Mouse (Mus musculus) liver, embryonic 11.5 days (tissue): ENCODE data around the gene Bhmt2. TPM values are rescaled to one million over a fixed set of nuclear protein-coding genes. Genes with fewer than 3 reads are reported as not detected.

Experiments used
- ATAC-seq: fragments of 200-750 bp; cut with Nextera tagmentation; replicated peaks from 2 replicates; pipeline ENCODE4 v1.8.0; 2017; ENCODE audit warnings: moderate number of reproducible peaks, mild to moderate bottlenecking, moderate TSS enrichment, moderate library complexity; ENCODE audit not compliant: low FRiP score
- DNase-seq: peaks from one replicate; pipeline ENCODE4 v3.0.0-alpha.2; 2017; ENCODE audit warnings: low spot score
- H3K27ac ChIP-seq: fragments of 300-500 bp; sonication (generic); 2 replicates; pipeline ENCODE4 v1.5.1; 2014; ENCODE audit warnings: mild to moderate bottlenecking, low read depth, low read length, control low read depth
- H3K27me3 ChIP-seq: fragments of 300-500 bp; sonication (generic); replicated peaks from 2 replicates; pipeline ENCODE4 v1.6.1; 2014; ENCODE audit warnings: low read length, mixed read lengths; ENCODE audit not compliant: control insufficient read depth, insufficient read depth
- H3K36me3 ChIP-seq: fragments of 300-500 bp; sonication (generic); 2 replicates; pipeline ENCODE4 v1.6.1; 2014; ENCODE audit warnings: mild to moderate bottlenecking, low read length, moderate library complexity, mixed read lengths; ENCODE audit not compliant: control insufficient read depth, insufficient read depth
- H3K4me1 ChIP-seq: fragments of 300-500 bp; sonication (generic); replicated peaks from 2 replicates; pipeline ENCODE4 v1.6.1; 2014; ENCODE audit warnings: low read length, mixed read lengths; ENCODE audit not compliant: control insufficient read depth, insufficient read depth
- H3K4me2 ChIP-seq: fragments of 300-500 bp; sonication (generic); 2 replicates; pipeline ENCODE4 v1.6.1; 2014; ENCODE audit warnings: mild to moderate bottlenecking, control low read depth, moderate library complexity
- H3K4me3 ChIP-seq: fragments of 300-500 bp; sonication (generic); 2 replicates; pipeline ENCODE4 v1.5.1; 2014; ENCODE audit warnings: low read depth, low read length, control low read depth
- H3K9ac ChIP-seq: fragments of 300-500 bp; sonication (generic); 2 replicates; pipeline ENCODE4 v1.6.1; 2014; ENCODE audit warnings: low read depth, low read length, control low read depth
- H3K9me3 ChIP-seq: fragments of 300-500 bp; sonication (generic); 2 replicates; pipeline ENCODE4 v1.6.1; 2016; ENCODE audit warnings: low read length, inconsistent platforms, mixed read lengths; ENCODE audit not compliant: control insufficient read depth
- WGBS: fragments of 180-500 bp; shearing (Covaris S2); extraction: QIAGEN DNeasy Blood & Tissue Kit; methylation state at CpG from one replicate; pipeline ENCODE4 v1.1.7; 2014; 5-methylcytosine and 5-hydroxymethylcytosine counted together
- polyA plus RNA-seq: library from polyadenylated mRNA; unstranded; fragments of >200 nt; fragmentation: Nextera tagmentation; extraction: Ambion mirVana; gene quantifications from 2 replicates; pipeline ENCODE4 v1.2.1, GENCODE M21; 2014

The Bhmt2 gene
- polyA plus RNA-seq: 7.1 and 8.2 TPM in 2 replicates

GRCm38 (mm10) chr13:93674131-93674561 is at the start of gene Bhmt2, which contains the start of gene Dmgdh:
Bhmt2 (minus strand) TSS chr13:93674302.
Dmgdh (plus strand) TSS chr13:93674433.
- Histone ChIP-seq H3K36me3 (no peaks in the 10 kb centered on the region), H3K4me1 (no peaks in the 10 kb centered on the region), H3K4me2 (peak within 1 kb of the TSS; percentile 42), H3K27me3 (peaks cover 15% of the 10 kb centered on the region), H3K4me3 (peak within 1 kb of the TSS; percentile 36), H3K27ac (no peak within 1 kb of the TSS), H3K9me3 (no peaks in the 10 kb centered on the region), H3K9ac (no peak within 1 kb of the TSS; the same call in 1 of the 2 replicates)
- no peak for DNase-seq
- peak; percentile 54; the same call in 1 of the 2 replicates for ATAC-seq
- WGBS: 6% methylated on average over 31 of the region's 31 CpGs

- no peak overlapping the region for H3K27ac ChIP-seq
- no peaks in the 10 kb centered on the region for H3K36me3 ChIP-seq
- H3K27me3 ChIP-seq: no peaks in the 10 kb centered on the region
- no peaks in the 10 kb centered on the region for H3K4me1 ChIP-seq
- WGBS: 83% methylated on average over 3 of the region's 3 CpGs
- no peak overlapping the region for H3K9ac ChIP-seq
- no peak overlapping the region for H3K4me3 ChIP-seq
- H3K4me2 ChIP-seq: no peak overlapping the region
- DNase-seq (no peak), ATAC-seq (no peak)
- H3K9me3 ChIP-seq: no peaks in the 10 kb centered on the region
These were observed 49.4 kb upstream of the Bhmt2 start for GRCm38 (mm10) chr13:93723455-93723854.

GRCm38 (mm10) chr13:93721916-93722315 is 47.8 kb upstream of the Bhmt2 start:
- Histone ChIP-seq H3K9ac (no peak overlapping the region), H3K4me2 (no peak overlapping the region), H3K27me3 (no peaks in the 10 kb centered on the region), H3K36me3 (no peaks in the 10 kb centered on the region), H3K4me1 (no peaks in the 10 kb centered on the region), H3K9me3 (no peaks in the 10 kb centered on the region), H3K4me3 (no peak overlapping the region), H3K27ac (no peak overlapping the region)
- WGBS: 79% methylated on average over 4 of the region's 4 CpGs
- ATAC-seq: no peak
- no peak for DNase-seq

GRCm38 (mm10) chr13:93718948-93719347 is 44.8 kb upstream of the Bhmt2 start:
- H3K36me3 ChIP-seq: no peaks in the 10 kb centered on the region
- peak; percentile 48 for DNase-seq
- H3K9me3 ChIP-seq: no peaks in the 10 kb centered on the region
- 7% methylated on average over 7 of the region's 7 CpGs for WGBS
- no peak overlapping the region for H3K4me3 ChIP-seq
- H3K4me2 ChIP-seq: no peak overlapping the region
- no peaks in the 10 kb centered on the region for H3K4me1 ChIP-seq
- no peak for ATAC-seq
- no peaks in the 10 kb centered on the region for H3K27me3 ChIP-seq
- no peak overlapping the region for H3K27ac ChIP-seq
- H3K9ac ChIP-seq: no peak overlapping the region

DNA sequence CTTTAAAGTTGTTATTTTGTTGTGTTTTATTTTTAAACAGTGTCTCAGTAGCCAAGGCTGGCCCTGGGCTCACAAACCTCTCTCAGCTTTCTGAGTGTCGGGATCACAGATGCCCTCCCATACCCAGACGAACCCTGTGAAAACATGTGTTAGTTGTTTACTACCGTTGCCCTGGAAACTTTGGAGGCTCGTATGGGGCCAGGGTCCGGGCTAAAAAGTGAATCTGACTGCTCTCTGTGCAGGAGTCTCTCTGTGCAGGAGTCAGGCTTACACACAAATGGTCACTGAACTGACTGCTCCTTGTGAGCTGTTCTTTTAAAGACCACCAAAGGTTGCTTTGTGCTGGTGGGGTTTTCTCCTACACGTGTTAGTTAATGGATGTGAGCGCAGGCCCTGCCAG is 43.0 kb upstream of the Bhmt2 start:
- H3K36me3 ChIP-seq: no peaks in the 10 kb centered on the region
- no peaks in the 10 kb centered on the region for H3K9me3 ChIP-seq
- no peak overlapping the region for H3K4me2 ChIP-seq
- no peaks in the 10 kb centered on the region for H3K27me3 ChIP-seq
- H3K4me3 ChIP-seq: no peak overlapping the region
- no peak for ATAC-seq
- DNase-seq: no peak
- WGBS: 59% methylated on average over 7 of the region's 7 CpGs
- H3K27ac ChIP-seq: no peak overlapping the region
- H3K9ac ChIP-seq: no peak overlapping the region
- no peaks in the 10 kb centered on the region for H3K4me1 ChIP-seq

GRCm38 (mm10) chr13:93713826-93714225 is 39.7 kb upstream of the Bhmt2 start:
- 85% methylated on average over 3 of the region's 3 CpGs for WGBS
- H3K27ac ChIP-seq: no peak overlapping the region
- ATAC-seq: no peak
- H3K9ac ChIP-seq: no peak overlapping the region
- no peak for DNase-seq
- no peak overlapping the region for H3K4me2 ChIP-seq
- no peaks in the 10 kb centered on the region for H3K36me3 ChIP-seq
- no peaks in the 10 kb centered on the region for H3K4me1 ChIP-seq
- no peaks in the 10 kb centered on the region for H3K9me3 ChIP-seq
- no peak overlapping the region for H3K4me3 ChIP-seq
- H3K27me3 ChIP-seq: no peaks in the 10 kb centered on the region

DNA sequence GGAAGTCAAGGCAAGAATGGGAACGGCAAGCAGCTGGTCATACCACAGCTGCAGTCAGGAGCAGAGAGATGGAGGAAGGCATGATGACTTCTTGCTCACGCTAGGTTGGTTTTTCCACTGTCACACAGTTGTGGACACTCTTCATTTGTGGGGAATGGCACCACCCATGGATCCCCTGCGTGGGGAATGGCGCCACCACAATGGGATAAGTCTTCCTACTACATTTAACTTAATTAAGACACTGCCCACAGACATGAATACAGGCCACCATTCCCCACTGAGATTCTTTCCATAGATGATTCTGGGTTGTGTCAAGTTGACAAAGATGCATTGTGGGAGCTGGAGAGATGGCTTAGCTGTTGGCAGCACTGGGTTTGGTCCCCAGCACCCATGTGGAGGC is 38.3 kb upstream of the Bhmt2 start:
- Histone ChIP-seq H3K4me2 (no peak overlapping the region), H3K9ac (no peak overlapping the region), H3K4me3 (no peak overlapping the region), H3K4me1 (no peaks in the 10 kb centered on the region), H3K36me3 (no peaks in the 10 kb centered on the region), H3K27ac (no peak overlapping the region), H3K27me3 (no peaks in the 10 kb centered on the region), H3K9me3 (no peaks in the 10 kb centered on the region)
- ATAC-seq (no peak), DNase-seq (no peak)
- WGBS: 83% methylated on average over 4 of the region's 4 CpGs

- Histone ChIP-seq H3K4me3 (no peak overlapping the region), H3K9me3 (no peaks in the 10 kb centered on the region), H3K36me3 (no peaks in the 10 kb centered on the region), H3K4me1 (no peaks in the 10 kb centered on the region), H3K27ac (no peak overlapping the region), H3K9ac (no peak overlapping the region), H3K4me2 (no peak overlapping the region), H3K27me3 (no peaks in the 10 kb centered on the region)
- WGBS: 76% methylated on average over 4 of the region's 4 CpGs
- DNase-seq (no peak), ATAC-seq (no peak)
These were observed 37.1 kb upstream of the Bhmt2 start for GRCm38 (mm10) chr13:93711226-93711625.

DNA sequence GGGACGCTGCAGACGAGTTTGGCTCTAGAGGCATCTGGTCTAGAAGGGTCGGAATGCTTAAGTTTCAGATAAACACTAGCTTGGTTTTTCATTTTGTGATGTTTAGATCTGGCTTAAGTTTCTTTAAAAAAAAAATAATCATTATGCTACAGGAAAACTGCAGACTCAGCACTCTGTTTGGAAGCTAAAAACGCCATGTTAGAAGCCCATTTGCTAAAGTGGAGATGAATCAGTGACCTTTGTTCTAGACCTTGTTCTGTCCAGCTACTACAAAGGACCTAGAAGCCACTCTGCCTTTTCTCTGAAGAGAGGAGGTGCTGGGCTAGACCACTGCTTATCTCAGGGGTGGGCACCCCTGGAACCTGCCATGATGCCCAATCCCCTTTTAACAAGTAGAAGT is 36.2 kb upstream of the Bhmt2 start:
- ATAC-seq: no peak
- no peak for DNase-seq
- WGBS: 80% methylated on average over 4 of the region's 4 CpGs
- Histone ChIP-seq H3K27me3 (no peaks in the 10 kb centered on the region), H3K4me3 (no peak overlapping the region), H3K9ac (no peak overlapping the region), H3K4me1 (no peaks in the 10 kb centered on the region), H3K4me2 (no peak overlapping the region), H3K36me3 (no peaks in the 10 kb centered on the region), H3K9me3 (no peaks in the 10 kb centered on the region), H3K27ac (no peak overlapping the region)
